Mouse (Mus musculus) spleen, adult 2 months (tissue): ENCODE measurements around the gene Dpep3. TPM values are rescaled to one million over a fixed set of nuclear protein-coding genes. Genes with fewer than 3 reads are reported as not detected.
A peak's percentile ranks its signal among the peaks of the same experiment; 100 is the strongest.

Experiments
- DNase-seq, 2 experiments: peaks; one replicate each; pipeline versions ENCODE4 v3.0.0 to v3.0.0-alpha.2; 2012 to 2021; ENCODE audit warnings: low spot score in 2 of 2, low read depth in 1 of 2
- H3K27ac ChIP-seq: fragments of 200-500 bp; 2 replicates; pipeline ENCODE4 v1.5.1; 2012; ENCODE audit warnings: low read length, inconsistent platforms; ENCODE audit not compliant: insufficient read depth
- H3K27me3 ChIP-seq: fragments of 200-500 bp; 2 replicates; pipeline ENCODE4 v1.6.1; 2012; ENCODE audit warnings: mild to moderate bottlenecking, moderate library complexity, low read length, inconsistent platforms; ENCODE audit not compliant: control insufficient read depth, insufficient read depth
- H3K36me3 ChIP-seq: fragments of 200-500 bp; 2 replicates; pipeline ENCODE4 v1.6.1; 2012; ENCODE audit warnings: mild to moderate bottlenecking, low read length, inconsistent platforms; ENCODE audit not compliant: control insufficient read depth, insufficient read depth
- H3K4me1 ChIP-seq: fragments of 200-500 bp; 2 replicates; pipeline ENCODE4 v1.6.1; 2011; ENCODE audit warnings: inconsistent platforms; ENCODE audit not compliant: control insufficient read depth, insufficient read depth, insufficient read length
- H3K4me3 ChIP-seq: fragments of 200-500 bp; 2 replicates; pipeline ENCODE4 v1.5.1; 2011; ENCODE audit warnings: mild to moderate bottlenecking, inconsistent platforms; ENCODE audit not compliant: insufficient read depth, insufficient read length; ENCODE audit errors: extremely low read depth
- CTCF ChIP-seq: fragments of 200-500 bp; IDR thresholded peaks from 2 replicates; pipeline ENCODE4 v1.5.1; 2011; ENCODE audit warnings: mild to moderate bottlenecking, inconsistent platforms; ENCODE audit not compliant: insufficient read depth, insufficient read length, insufficient replicate concordance; ENCODE audit errors: extremely low read depth
- POLR2A ChIP-seq: fragments of 200-500 bp; IDR thresholded peaks from 2 replicates; pipeline ENCODE4 v1.6.1; 2011; ENCODE audit warnings: low read depth, low read length, inconsistent platforms
- WGBS: fragments of 180-500 bp; shearing (Covaris S2); methylation state at CpG from one replicate; pipeline ENCODE4 v1.1.7; 2018; 5-methylcytosine and 5-hydroxymethylcytosine counted together
- polyA plus RNA-seq: library from polyadenylated mRNA; depleted of rRNA; stranded (reverse); fragments of >200 nt; gene quantifications from 2 replicates; pipeline ENCODE4 v1.2.3, GENCODE M21; 2012

Dpep3 gene
- polyA plus RNA-seq, 1 experiment: 0.48 TPM

- WGBS: 79% methylated on average over 7 of the region's 7 CpGs
Measured at GRCm38 (mm10) chr8:105951057-105951659, 28.1 kb downstream of the Dpep3 start.

DNA sequence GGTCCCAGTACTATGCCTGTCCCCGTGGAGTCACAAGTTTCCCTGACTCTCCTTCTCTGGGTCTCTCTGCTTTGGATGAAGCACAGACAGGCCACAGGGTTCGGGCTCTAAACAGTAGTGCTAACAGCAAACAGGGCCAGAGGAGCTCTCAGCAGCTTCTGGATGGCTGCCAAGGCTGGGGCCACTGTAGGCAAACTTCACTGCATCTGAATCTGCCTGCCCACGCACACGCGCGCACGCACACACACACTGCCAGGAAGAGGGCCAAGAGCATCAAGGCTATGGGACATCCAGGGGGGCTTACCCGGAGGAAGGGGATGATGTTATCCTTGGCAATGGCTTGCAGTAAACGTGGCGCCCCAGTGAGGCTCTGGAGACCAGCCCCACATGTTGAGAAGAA lies 29.9 kb downstream of the Dpep3 start:
- H3K27ac ChIP-seq: no peak overlapping the region
- no peaks in the 10 kb centered on the region for H3K27me3 ChIP-seq
- 83% methylated on average over 10 of the region's 10 CpGs for WGBS
- no peaks in the 10 kb centered on the region for H3K4me1 ChIP-seq
- peaks cover 10% of the 10 kb centered on the region for H3K36me3 ChIP-seq
- TF ChIP-seq POLR2A (no peak), CTCF (no peak)
- DNase-seq: no peak
- H3K4me3 ChIP-seq: no peak overlapping the region

More at GRCm38 (mm10) chr8:105951057-105951659, 28.1 kb downstream of the Dpep3 start:
- TF ChIP-seq POLR2A (no peak), CTCF (no peak)
- Histone ChIP-seq H3K36me3 (peaks cover 4% of the 10 kb centered on the region; the same call in 1 of the 2 replicates), H3K4me3 (no peak overlapping the region), H3K4me1 (no peaks in the 10 kb centered on the region), H3K27me3 (no peaks in the 10 kb centered on the region), H3K27ac (peak overlapping the region; percentile 44)
- no peak for DNase-seq

DNA sequence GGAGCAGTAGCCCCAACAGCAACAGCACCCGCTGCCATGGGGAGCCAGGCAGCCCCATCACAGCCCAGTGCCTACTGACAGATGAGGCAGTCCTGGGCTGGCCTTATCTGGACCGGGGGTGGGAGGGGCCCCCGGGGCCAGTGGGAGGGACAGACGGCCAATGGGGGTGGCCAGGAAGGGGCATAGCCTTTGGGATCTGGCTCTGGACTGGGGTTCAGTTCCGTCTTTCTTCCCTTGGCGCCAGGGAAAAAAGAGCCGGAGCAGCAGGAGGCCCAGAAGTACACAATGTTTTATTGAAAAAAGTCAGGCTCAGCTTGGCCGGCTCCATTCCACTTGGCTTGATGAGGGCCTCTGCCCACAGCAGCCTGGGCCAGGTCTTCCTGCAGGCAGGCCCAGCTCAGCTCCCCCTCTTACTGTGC lies 35.9 kb downstream of the Dpep3 start, which contains the start of gene Lcat:
Gene Lcat (minus strand): TSS at position 62 of the 419 bp plus-strand sequence.
- H3K27me3 ChIP-seq: no peaks in the 10 kb centered on the region
- no peak within 1 kb of the TSS for H3K27ac ChIP-seq
- TF ChIP-seq POLR2A: no peak
- no peak for TF ChIP-seq CTCF
- no peak for DNase-seq
- no peak within 1 kb of the TSS for H3K4me3 ChIP-seq
- WGBS: 89% methylated on average over 8 of the region's 8 CpGs
- H3K4me1 ChIP-seq: no peaks in the 10 kb centered on the region
- peaks cover 6% of the 10 kb centered on the region for H3K36me3 ChIP-seq

DNA sequence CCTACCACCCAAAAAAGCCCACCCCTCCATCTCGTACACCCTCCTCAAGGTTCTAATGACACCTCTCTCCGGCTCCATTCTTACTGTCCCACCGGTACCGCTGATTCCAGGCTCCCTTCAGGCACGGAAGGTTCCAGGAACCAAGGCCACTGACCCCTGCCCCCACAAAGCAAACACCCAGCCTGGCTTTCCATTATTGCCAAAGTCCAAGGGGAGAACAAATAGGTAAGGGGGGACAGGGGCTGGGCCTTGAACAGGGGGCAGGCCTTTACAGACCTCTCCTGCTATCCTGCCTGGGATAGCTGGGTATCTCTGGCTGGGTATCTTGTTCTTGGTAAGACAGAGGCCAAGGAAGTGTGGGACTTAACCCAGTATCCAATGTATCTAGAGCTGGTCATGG lies 36.7 kb downstream of the Dpep3 start:
- H3K27ac ChIP-seq: no peak overlapping the region
- H3K4me1 ChIP-seq: no peaks in the 10 kb centered on the region
- no peak for DNase-seq
- no peaks in the 10 kb centered on the region for H3K27me3 ChIP-seq
- TF ChIP-seq CTCF (no peak), POLR2A (no peak)
- no peak overlapping the region for H3K4me3 ChIP-seq
- peaks cover 6% of the 10 kb centered on the region for H3K36me3 ChIP-seq
- WGBS: 100% methylated on average over 5 of the region's 5 CpGs

GRCm38 (mm10) chr8:105942026-105942425 lies 37.2 kb downstream of the Dpep3 start:
- no peak for DNase-seq
- no peak overlapping the region for H3K4me3 ChIP-seq
- no peaks in the 10 kb centered on the region for H3K4me1 ChIP-seq
- H3K27me3 ChIP-seq: no peaks in the 10 kb centered on the region
- peaks cover 6% of the 10 kb centered on the region for H3K36me3 ChIP-seq
- WGBS: 96% methylated on average over 11 of the region's 11 CpGs
- no peak overlapping the region for H3K27ac ChIP-seq
- TF ChIP-seq POLR2A (no peak), CTCF (no peak)

GRCm38 (mm10) chr8:105938306-105938669 lies 40.9 kb downstream of the Dpep3 start, which contains the start of gene Psmb10:
Psmb10 (minus strand) TSS chr8:105938444.
- Histone ChIP-seq H3K36me3 (peaks cover 10% of the 10 kb centered on the region), H3K27me3 (no peaks in the 10 kb centered on the region), H3K27ac (peak within 1 kb of the TSS; percentile 94), H3K4me1 (peaks cover 3% of the 10 kb centered on the region; the same call in 1 of the 2 replicates), H3K4me3 (peak within 1 kb of the TSS; percentile 93)
- TF ChIP-seq POLR2A: no peak
- TF ChIP-seq CTCF: no peak
- DNase-seq: no peak
- WGBS: 6% methylated on average over 4 of the region's 4 CpGs

GRCm38 (mm10) chr8:105937496-105938305 lies 41.5 kb downstream of the Dpep3 start:
- Histone ChIP-seq H3K4me1 (peaks cover 3% of the 10 kb centered on the region; the same call in 1 of the 2 replicates), H3K27ac (peak overlapping the region; percentile 94), H3K4me3 (peak overlapping the region; percentile 93), H3K27me3 (no peaks in the 10 kb centered on the region), H3K36me3 (peaks cover 10% of the 10 kb centered on the region)
- TF ChIP-seq CTCF (no peak), POLR2A (peak; percentile 56; the same call in 1 of the 2 replicates)
- WGBS: under 1% methylated on average over 33 of the region's 33 CpGs
- peak; percentile 35 to 63 for DNase-seq
